Mouse (Mus musculus) yolk sac, embryonic 10.5 days (tissue): ENCODE measurements around the gene Rpusd1.
A peak's percentile ranks its signal among the peaks of the same experiment; 100 is the strongest.
"Not testable (repeated sequence)": the region's sequence is repeated elsewhere in the genome, so short reads cannot be mapped to it uniquely, and the experiment has no call there.

ENCODE experiments used
- DNase-seq: peaks from one replicate; pipeline ENCODE4 v3.0.0-alpha.2; 2017; ENCODE audit warnings: low spot score

Gene Rpusd1

GRCm38 (mm10) chr17:25738861-25739260 is 11.4 kb downstream of the Rpusd1 start:
- DNase-seq = no peak

GRCm38 (mm10) chr17:25741471-25741870 is 14.0 kb downstream of the Rpusd1 start:
- DNase-seq = not testable (repeated sequence)

DNA sequence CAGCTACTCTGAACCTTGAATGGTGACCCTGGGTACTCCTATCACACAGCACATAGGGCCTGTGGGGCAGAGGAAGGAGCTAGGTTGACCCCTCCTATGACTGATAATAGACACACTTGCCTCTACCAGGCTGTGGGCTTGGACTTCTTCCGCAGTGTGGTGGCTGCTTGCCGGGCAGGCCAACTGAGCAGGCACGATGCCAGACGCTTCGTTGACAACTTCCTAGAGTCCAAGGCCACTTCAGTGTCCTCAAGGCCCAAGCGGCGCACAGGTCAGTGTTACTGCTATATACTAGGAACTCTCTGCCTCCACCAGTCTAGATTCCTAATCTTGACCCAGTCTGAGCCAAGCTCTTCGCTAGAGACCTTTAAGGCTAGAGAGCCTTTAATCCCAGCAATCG is 16.4 kb downstream of the Rpusd1 start:
- DNase-seq = no peak

- no peak for DNase-seq
Observed at GRCm38 (mm10) chr17:25744311-25744710, 16.8 kb downstream of the Rpusd1 start.

- DNase-seq = no peak
Observed at GRCm38 (mm10) chr17:25748238-25748637, 20.8 kb downstream of the Rpusd1 start.

GRCm38 (mm10) chr17:25749314-25749713 is 21.8 kb downstream of the Rpusd1 start:
- DNase-seq = no peak

- DNase-seq = no peak
Observed at GRCm38 (mm10) chr17:25751446-25751845, 24.0 kb downstream of the Rpusd1 start.

- no peak for DNase-seq
Observed at GRCm38 (mm10) chr17:25754241-25754640, 26.8 kb downstream of the Rpusd1 start, which contains the start of gene Msln. Msln (minus strand) TSS chr17:25754378.

DNA sequence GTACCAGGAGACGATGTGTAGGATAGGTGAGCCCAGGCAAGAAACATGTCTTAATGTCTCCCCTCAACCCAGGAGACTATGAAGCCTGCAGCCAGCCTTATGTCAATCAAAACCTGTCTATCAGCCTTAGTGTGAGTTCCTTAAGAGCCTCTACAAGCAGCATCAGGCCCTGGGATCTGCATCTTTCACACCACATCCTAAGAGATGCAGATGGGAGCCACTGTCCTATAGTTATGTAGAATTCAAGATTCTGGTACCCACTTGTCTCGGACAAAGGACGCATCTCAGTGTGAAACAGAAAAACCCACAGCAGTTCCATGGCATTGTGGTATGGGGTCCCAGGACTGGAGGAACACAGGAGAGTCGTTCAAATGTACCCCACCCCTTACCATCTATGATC is 27.6 kb downstream of the Rpusd1 start:
- DNase-seq = no peak

DNA sequence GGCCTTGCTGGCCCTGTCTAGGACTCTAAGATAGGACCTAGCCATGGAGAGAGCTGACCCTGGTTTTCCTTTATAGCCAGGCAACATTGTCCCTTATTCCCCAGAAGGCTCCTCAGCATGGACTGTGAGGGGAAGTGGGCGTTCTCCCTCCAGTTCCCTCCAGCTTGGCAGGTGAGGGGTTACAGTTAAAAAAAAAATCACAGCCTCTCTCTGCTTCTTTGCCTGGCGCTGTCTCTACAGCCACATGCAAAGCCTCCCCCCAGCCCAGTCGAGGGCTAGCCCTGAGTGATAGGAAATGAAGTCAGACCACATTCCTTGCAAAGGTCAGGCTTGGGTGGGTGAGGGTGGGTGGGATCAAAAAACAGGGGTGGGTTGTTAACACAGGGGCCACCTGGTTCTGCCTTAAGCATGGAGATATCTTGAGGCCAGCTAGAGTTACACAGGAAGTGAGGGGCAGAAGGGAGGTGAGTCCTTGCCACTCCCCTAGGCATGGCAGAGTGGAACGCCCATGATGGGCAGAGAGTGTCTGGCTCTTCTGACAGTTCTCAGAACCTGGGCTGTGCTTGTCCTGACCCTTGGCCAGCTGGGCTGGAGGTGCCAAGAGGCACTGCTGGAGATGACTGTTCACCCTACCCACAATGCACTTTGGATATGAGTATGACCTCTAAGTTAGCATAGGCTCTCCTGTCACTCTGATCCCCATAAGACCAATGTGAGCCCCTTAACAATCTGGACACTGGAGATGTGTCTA is 28.3 kb downstream of the Rpusd1 start:
- no peak for DNase-seq

DNA sequence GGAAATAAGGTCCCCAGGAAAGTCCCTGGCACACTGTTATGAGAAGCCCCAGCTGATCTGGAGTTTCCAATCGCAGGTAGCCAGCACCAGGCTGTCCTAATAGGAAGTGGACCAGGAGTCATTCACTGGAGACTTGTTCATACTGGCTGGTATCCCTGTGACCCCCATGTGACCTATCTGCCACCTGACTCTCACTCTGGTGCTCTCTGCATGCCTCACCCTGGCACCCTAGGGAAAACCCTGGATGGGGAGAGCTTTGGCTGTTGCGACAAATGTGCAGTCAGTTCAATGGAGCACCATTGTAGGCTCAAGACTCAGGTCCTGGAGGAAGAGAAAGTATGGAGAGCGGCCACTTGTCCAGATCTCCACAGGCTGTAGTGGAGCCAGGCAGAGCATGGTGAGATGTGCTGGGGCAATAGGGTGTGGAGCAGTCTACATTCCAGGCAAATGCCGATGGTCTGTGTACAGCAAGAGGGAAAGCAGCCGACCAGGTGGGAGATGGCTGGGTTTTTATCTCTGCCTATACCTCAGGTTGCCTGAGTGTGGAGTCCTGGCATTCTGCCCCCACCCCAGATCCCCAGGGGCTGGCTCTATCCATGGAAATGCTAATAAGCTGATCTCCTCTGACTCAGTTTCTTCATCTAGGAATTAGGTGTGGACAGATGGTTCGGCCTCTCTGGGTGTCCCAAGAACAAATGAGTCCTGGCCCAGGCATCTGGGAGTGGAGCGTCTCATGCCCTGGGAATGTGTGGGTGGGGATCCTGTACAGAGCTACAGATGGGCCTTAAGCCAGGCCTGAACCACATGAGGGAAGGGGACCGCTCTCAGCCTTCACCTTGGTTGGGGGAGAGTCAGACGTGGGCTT is 29.1 kb downstream of the Rpusd1 start:
- no peak for DNase-seq

DNA sequence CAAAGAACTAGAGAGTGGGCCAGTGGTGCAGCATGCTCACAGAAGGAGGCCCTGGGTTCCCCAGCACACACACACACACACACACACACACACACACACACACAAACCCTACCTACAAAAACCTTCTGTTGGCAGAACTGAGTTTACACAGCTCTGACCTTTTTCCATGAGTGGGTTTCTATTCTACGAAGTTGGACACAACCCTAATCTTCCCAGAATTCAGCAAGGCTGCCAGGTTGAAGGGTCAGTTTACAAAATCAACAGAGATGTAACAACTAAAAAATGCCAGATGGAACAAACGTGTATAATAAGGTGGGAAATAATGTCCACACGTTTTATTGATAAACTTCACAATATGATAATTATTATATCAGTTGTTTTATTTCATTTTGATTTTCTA is 30.2 kb downstream of the Rpusd1 start:
- DNase-seq = no peak

DNA sequence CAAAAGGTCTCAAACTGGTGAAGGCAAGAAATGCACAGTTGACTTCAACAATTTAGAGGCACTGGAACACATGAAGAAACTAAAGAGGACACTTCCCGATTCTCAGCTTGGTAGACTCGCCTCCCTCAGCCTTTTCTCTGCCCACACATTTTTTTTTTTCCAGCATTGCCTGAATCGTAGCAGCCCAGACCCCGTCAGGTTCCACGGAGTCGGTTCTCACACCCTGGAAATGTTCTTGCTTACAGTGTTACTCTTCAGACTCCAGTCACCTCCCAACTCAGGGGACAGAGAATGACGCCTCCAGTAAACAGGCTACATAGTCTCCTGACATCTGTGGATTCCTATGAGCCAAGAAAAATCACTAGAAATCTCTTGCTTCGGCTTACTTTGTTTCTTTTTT is 32.7 kb downstream of the Rpusd1 start:
- no peak for DNase-seq

GRCm38 (mm10) chr17:25761561-25761970 is 34.1 kb downstream of the Rpusd1 start:
- DNase-seq = no peak

DNA sequence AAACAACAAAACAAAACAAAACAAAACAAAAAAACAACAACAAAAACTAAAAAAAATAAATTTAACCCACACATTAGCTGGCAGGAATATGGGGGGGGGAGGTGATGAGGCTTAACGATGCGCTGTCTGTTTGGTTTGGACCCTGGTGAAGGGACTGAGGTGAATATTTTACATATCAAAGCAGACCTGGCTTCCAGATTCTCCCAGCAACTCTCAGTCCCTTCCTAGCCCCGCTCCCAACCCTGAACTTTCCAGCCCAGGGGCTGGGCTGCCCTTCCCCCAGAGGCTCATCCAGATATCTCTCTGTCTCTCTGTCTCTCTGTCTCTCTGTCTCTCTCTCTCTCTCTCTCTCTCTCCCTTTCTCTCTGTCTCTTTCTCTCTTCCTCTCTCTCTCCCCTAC is 35.1 kb downstream of the Rpusd1 start:
- no peak for DNase-seq

DNA sequence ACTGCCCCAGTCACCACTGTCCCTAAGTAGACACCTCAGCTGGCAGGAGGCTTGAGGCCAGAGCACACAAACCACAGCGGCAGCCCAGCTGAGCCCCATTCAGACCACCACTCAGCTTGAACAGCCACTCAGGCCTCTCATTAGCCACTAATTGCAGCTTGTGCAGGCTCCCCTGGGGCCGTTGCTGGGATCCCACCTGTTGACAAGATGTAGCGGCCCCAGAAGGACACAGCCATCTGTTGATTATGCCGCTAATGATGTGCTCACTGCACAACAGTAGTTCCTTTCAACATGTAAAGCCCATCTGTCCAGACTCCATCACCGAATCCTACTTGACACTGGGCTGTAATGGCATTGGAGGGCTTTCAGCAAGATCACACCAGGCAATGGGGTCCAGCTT is 38.4 kb downstream of the Rpusd1 start:
- no peak for DNase-seq

GRCm38 (mm10) chr17:25769331-25769730 is 41.9 kb downstream of the Rpusd1 start:
- no peak for DNase-seq

- DNase-seq = peak; percentile 93
Observed at GRCm38 (mm10) chr17:25773549-25774120, 46.2 kb downstream of the Rpusd1 start, which contains the start of gene Narfl. Narfl (plus strand) TSS chr17:25773776.

GRCm38 (mm10) chr17:25775318-25776062 is 48.0 kb downstream of the Rpusd1 start:
- DNase-seq = peak; percentile 47

- DNase-seq = no peak
Observed at GRCm38 (mm10) chr17:25777948-25778347, 50.5 kb downstream of the Rpusd1 start.
